Mouse (Mus musculus) olfactory bulb, adult 2 months (tissue): ENCODE measurements around the gene Hivep3.

Experiments used
- CTCF ChIP-seq: fragments of 200-500 bp; IDR thresholded peaks from 2 replicates; pipeline ENCODE4 v1.5.1; 2012; ENCODE audit warnings: low read depth, mild to moderate bottlenecking, low read length, moderate library complexity; ENCODE audit not compliant: insufficient read depth
- POLR2A ChIP-seq: fragments of 200-500 bp; IDR thresholded peaks from 2 replicates; pipeline ENCODE4 v1.6.1; 2012; ENCODE audit warnings: mild to moderate bottlenecking, low read depth, low read length, moderate library complexity; ENCODE audit not compliant: insufficient read depth

DNA sequence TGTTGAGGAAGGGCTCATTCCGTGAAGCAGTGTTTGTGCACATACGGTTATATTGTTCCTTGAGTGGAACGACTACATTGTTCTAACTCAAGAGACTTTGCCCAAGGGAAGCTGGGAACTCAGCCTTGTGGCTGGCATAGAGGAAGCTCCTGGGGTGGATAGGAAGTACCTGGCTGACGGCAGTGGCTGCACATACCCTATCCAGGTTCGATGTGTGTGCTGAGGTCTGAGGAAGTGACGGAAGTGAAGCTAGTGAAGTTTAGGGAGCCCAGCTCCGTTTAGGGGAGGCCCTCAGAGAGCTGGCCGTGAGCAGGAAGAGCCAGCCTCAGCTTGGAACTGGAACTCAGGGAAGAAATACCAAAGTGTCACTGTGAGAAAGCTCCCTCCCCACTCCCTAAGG, 374.2 kb downstream of the Hivep3 start:
- TF ChIP-seq CTCF (no peak), POLR2A (no peak)
